Mouse (Mus musculus): ENCODE results near the gene Vcam1. TPM values are rescaled to one million over a fixed set of nuclear protein-coding genes. Genes with fewer than 3 reads are reported as not detected.

The Vcam1 gene
- 33.6 TPM for polyA plus RNA-seq (2014; fragmentation: Illumina TruSeq; extraction: RNeasy Lipid Tissue Mini Kit (QIAGEN cat#74804); ENCODE audit: low read depth, low replicate concordance)

DNA sequence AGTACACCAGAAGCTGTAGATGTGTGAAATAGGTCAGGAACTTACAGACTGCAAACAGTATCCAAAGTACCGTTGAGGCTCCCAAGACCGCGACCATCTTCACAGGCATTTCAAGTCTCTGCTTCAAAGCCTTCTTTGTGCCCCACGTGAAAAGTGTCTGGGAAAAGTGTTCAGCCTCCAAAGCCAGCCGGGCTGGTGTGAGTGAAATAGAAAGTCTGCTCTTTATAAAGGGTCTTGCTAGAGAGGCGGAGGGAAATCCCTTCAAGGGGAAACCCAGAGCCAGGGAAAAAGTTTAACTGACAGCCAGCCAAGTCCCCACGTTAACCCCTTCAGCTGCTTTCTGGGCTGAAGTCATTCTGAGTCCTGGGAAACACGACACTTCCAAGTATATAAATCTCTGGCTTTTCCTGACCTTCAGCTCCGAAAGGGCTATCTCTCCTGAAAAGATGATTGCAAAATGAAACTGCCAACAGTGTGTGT, at the start of gene Vcam1:
Gene Vcam1, minus strand, starts transcription at position 430 of the 480 bp plus-strand sequence.

Other genes with a start within 250 kb of the Vcam1 start
- 16.0 TPM for gene Dph5, start 241.9 kb downstream of the Vcam1 start, polyA plus RNA-seq (2014; fragmentation: Illumina TruSeq; extraction: RNeasy Lipid Tissue Mini Kit (QIAGEN cat#74804); ENCODE audit: low read depth, low replicate concordance)
- 44.9 TPM for gene Slc30a7, start 122.3 kb downstream of the Vcam1 start, polyA plus RNA-seq (2014; fragmentation: Illumina TruSeq; extraction: RNeasy Lipid Tissue Mini Kit (QIAGEN cat#74804); ENCODE audit: low read depth, low replicate concordance)
- 36.5 TPM for gene Extl2, start 122.2 kb downstream of the Vcam1 start, polyA plus RNA-seq (2014; fragmentation: Illumina TruSeq; extraction: RNeasy Lipid Tissue Mini Kit (QIAGEN cat#74804); ENCODE audit: low read depth, low replicate concordance)
- gene Gpr88, start 123.8 kb upstream of the Vcam1 start, polyA plus RNA-seq (2014; fragmentation: Illumina TruSeq; extraction: RNeasy Lipid Tissue Mini Kit (QIAGEN cat#74804); ENCODE audit: low read depth, low replicate concordance): 1.3 TPM